Mouse (Mus musculus): ENCODE data around the gene Cd4. TPM values are rescaled to one million over a fixed set of nuclear protein-coding genes. Genes with fewer than 3 reads are reported as not detected.
"Not testable (repeated sequence)": the region's sequence is repeated elsewhere in the genome, so short reads cannot be mapped to it uniquely, and the experiment has no call there.

Gene Cd4
- total and polyA plus RNA-seq, 3 experiments: not detected

DNA sequence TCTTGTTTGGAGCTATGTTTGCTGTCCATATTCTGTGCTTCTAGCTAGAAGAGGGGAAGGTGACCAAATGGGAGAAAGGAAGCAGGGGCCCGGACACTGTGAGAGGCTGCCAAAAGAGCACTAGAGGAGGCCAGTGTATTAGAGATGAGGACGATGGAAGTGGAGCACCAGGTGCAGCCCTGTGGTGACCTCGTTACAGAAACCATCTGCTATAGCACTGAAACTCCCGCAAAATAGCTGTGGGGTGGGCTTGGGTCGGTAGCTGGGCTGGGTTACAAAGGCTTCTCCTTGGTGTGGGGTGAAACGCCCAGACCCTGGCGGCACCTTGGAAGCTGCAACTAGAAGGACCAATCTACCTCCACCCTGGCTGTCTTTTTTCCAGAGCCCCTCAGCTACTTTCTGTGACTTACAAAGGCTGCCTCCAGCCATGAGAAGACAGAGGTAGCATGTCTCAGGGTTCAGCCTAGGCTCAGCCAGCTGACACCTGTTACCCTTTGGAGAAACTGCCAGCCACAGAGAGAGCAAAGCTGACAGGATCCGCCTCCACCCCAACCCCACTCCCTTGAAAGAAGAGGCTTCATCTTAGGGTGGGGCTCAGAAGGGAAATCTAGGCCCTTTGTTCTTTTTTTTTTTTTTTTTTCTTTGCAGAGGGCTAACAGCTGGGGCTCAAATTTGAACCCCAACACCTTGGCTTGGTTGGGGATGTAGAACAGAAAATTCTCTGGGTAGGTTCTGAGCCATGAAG, 12.2 kb upstream of the Cd4 start:
- Histone ChIP-seq H3K79me2 (ENCODE audit: control insufficient read depth, insufficient read depth, low read length, poor library complexity) (peaks cover 2% of the 10 kb centered on the region; the same call in 1 of the 2 replicates), H3K9ac (ENCODE audit: control insufficient read depth, low read depth, low read length, poor library complexity, severe bottlenecking) (no peak overlapping the region), H3K4me3 (ENCODE audit: control insufficient read depth in 1 of 2, insufficient read depth in 1 of 2, low read depth in 2 of 2, low read length in 2 of 2) (no peak overlapping the region), H3K27ac (ENCODE audit: control insufficient read depth, low read depth, low read length) (no peak overlapping the region), H3K4me1 (ENCODE audit: control insufficient read depth in 1 of 2, insufficient read depth in 2 of 2, low read length in 2 of 2) (peaks cover 0 to 5% of the 10 kb centered on the region in 2 experiments; a peak in 3 of 4 replicates), H3K27me3 (ENCODE audit: control insufficient read depth in 1 of 2, insufficient read depth in 2 of 2, low read length in 2 of 2) (no peaks in the 10 kb centered on the region; a peak in 1 of 4 replicates), H3K36me3 (ENCODE audit: control insufficient read depth in 1 of 2, insufficient read depth in 2 of 2, low read length in 2 of 2) (no peaks in the 10 kb centered on the region; a peak in 1 of 4 replicates), H3K9me3 (replicated peaks; ENCODE audit: insufficient read depth, low read length) (no peaks in the 10 kb centered on the region)
- DNase-seq (ENCODE audit: low read depth, low spot score): no peak
- peak; percentile 54; the same call in 1 of the 2 replicates for TF ChIP-seq ZNF384 (IDR thresholded peaks at IDR 0.05; ENCODE audit: low read depth, low read length)
- TF ChIP-seq SMC3 (IDR thresholded peaks at IDR 0.05; ENCODE audit: low read depth, low read length): no peak

DNA sequence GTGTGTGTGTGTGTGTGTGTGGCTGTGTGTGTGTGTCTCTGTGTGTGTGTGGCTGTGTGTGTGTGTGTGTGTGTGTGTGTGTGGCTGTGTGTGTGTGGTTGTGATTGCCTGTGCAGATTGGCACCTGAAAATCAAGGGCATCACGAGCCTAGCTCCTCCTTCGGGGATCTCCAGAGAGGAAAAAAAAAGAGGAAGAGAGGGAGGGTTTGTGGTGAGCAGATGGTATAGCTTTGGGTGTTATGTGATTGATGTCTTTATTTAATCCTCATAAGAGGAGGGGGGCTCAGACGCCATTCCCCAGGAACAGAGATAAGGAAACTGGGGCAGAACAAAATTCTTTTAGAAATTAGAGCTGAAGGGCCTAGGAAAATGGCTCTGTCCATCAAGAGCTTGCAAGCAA, 10.3 kb upstream of the Cd4 start:
- no peak overlapping the region for H3K27ac ChIP-seq (ENCODE audit: control insufficient read depth, low read depth, low read length)
- no peak overlapping the region for H3K9ac ChIP-seq (ENCODE audit: control insufficient read depth, low read depth, low read length, poor library complexity, severe bottlenecking)
- no peaks in the 10 kb centered on the region for H3K4me1 ChIP-seq (ENCODE audit: control insufficient read depth in 1 of 2, insufficient read depth in 2 of 2, low read length in 2 of 2)
- no peak overlapping the region for H3K4me3 ChIP-seq (ENCODE audit: control insufficient read depth in 1 of 2, insufficient read depth in 1 of 2, low read depth in 2 of 2, low read length in 2 of 2)
- no peaks in the 10 kb centered on the region for H3K36me3 ChIP-seq (ENCODE audit: control insufficient read depth in 1 of 2, insufficient read depth in 2 of 2, low read length in 2 of 2)
- TF ChIP-seq MXI1 (IDR thresholded peaks at IDR 0.05; ENCODE audit: low read depth, low read length): no peak
- TF ChIP-seq RCOR1 (IDR thresholded peaks at IDR 0.05; ENCODE audit: low read depth, low read length): 0 out of 2 replicates have a peak, but pooled peaks have one; percentile 13
- no peak for TF ChIP-seq SIN3A (IDR thresholded peaks at IDR 0.05; ENCODE audit: low read length)
- TF ChIP-seq CHD2 (IDR thresholded peaks at IDR 0.05; ENCODE audit: low read length): no peak
- peak; percentile 21; the same call in 1 of the 2 replicates for TF ChIP-seq ZNF384 (IDR thresholded peaks at IDR 0.05; ENCODE audit: low read depth, low read length)
- H3K27me3 ChIP-seq (ENCODE audit: control insufficient read depth in 1 of 2, insufficient read depth in 2 of 2, low read length in 2 of 2): peaks cover 0 to 2% of the 10 kb centered on the region in 2 experiments; a peak in 3 of 4 replicates
- no peaks in the 10 kb centered on the region for H3K9me3 ChIP-seq (replicated peaks; ENCODE audit: insufficient read depth, low read length)
- DNase-seq (ENCODE audit: low read depth, low spot score): peak; percentile 24
- no peaks in the 10 kb centered on the region for H3K79me2 ChIP-seq (ENCODE audit: control insufficient read depth, insufficient read depth, low read length, poor library complexity)

- not testable (repeated sequence) for H3K79me2 ChIP-seq (ENCODE audit: control insufficient read depth, insufficient read depth, low read length, poor library complexity); DNase-seq (ENCODE audit: low read depth, low spot score); H3K9ac ChIP-seq (ENCODE audit: control insufficient read depth, low read depth, low read length, poor library complexity, severe bottlenecking); H3K27me3 ChIP-seq (ENCODE audit: control insufficient read depth in 1 of 2, insufficient read depth in 2 of 2, low read length in 2 of 2); H3K9me3 ChIP-seq (replicated peaks; ENCODE audit: insufficient read depth, low read length); H3K4me1 ChIP-seq (ENCODE audit: control insufficient read depth in 1 of 2, insufficient read depth in 2 of 2, low read length in 2 of 2); H3K36me3 ChIP-seq (ENCODE audit: control insufficient read depth in 1 of 2, insufficient read depth in 2 of 2, low read length in 2 of 2); H3K27ac ChIP-seq (ENCODE audit: control insufficient read depth, low read depth, low read length); H3K4me3 ChIP-seq (ENCODE audit: control insufficient read depth in 1 of 2, insufficient read depth in 1 of 2, low read depth in 2 of 2, low read length in 2 of 2)
Observed at GRCm38 (mm10) chr6:124894113-124894512, 6.1 kb upstream of the Cd4 start.

GRCm38 (mm10) chr6:124890997-124891396, 3.0 kb upstream of the Cd4 start:
- H3K79me2 ChIP-seq (ENCODE audit: control insufficient read depth, insufficient read depth, low read length, poor library complexity): no peaks in the 10 kb centered on the region
- DNase-seq (ENCODE audit: low read depth, low spot score): no peak
- H3K9me3 ChIP-seq (replicated peaks; ENCODE audit: insufficient read depth, low read length): no peaks in the 10 kb centered on the region
- TF ChIP-seq GATA1 (IDR thresholded peaks at IDR 0.05; ENCODE audit: low read depth, low read length): no peak
- TF ChIP-seq UBTF (IDR thresholded peaks at IDR 0.05; ENCODE audit: borderline replicate concordance, insufficient read depth, low read depth, low read length): no peak
- TF ChIP-seq ZNF384 (IDR thresholded peaks at IDR 0.05; ENCODE audit: low read depth, low read length): no peak
- TF ChIP-seq ELF1 (IDR thresholded peaks at IDR 0.05; ENCODE audit: low read depth, low read length): no peak
- no peak for TF ChIP-seq TBP (IDR thresholded peaks at IDR 0.05; ENCODE audit: low read depth, low read length)
- TF ChIP-seq MYC (IDR thresholded peaks at IDR 0.05; ENCODE audit: low read depth, low read length): no peak
- TF ChIP-seq NRF1 (IDR thresholded peaks at IDR 0.05; ENCODE audit: insufficient read depth, low read depth, low read length, poor library complexity, severe bottlenecking): no peak
- no peak overlapping the region for H3K9ac ChIP-seq (ENCODE audit: control insufficient read depth, low read depth, low read length, poor library complexity, severe bottlenecking)
- H3K4me1 ChIP-seq (ENCODE audit: control insufficient read depth in 1 of 2, insufficient read depth in 2 of 2, low read length in 2 of 2): no peaks in the 10 kb centered on the region
- H3K4me3 ChIP-seq (ENCODE audit: control insufficient read depth in 1 of 2, insufficient read depth in 1 of 2, low read depth in 2 of 2, low read length in 2 of 2): no peak overlapping the region
- H3K27me3 ChIP-seq (ENCODE audit: control insufficient read depth in 1 of 2, insufficient read depth in 2 of 2, low read length in 2 of 2): peaks cover 3 to 5% of the 10 kb centered on the region in 2 experiments
- H3K27ac ChIP-seq (ENCODE audit: control insufficient read depth, low read depth, low read length): no peak overlapping the region
- H3K36me3 ChIP-seq (ENCODE audit: control insufficient read depth in 1 of 2, insufficient read depth in 2 of 2, low read length in 2 of 2): no peaks in the 10 kb centered on the region

All from MEL (cell line).